ENCODE assay signal across 1 mouse cellular context in the genomic region with DNA sequence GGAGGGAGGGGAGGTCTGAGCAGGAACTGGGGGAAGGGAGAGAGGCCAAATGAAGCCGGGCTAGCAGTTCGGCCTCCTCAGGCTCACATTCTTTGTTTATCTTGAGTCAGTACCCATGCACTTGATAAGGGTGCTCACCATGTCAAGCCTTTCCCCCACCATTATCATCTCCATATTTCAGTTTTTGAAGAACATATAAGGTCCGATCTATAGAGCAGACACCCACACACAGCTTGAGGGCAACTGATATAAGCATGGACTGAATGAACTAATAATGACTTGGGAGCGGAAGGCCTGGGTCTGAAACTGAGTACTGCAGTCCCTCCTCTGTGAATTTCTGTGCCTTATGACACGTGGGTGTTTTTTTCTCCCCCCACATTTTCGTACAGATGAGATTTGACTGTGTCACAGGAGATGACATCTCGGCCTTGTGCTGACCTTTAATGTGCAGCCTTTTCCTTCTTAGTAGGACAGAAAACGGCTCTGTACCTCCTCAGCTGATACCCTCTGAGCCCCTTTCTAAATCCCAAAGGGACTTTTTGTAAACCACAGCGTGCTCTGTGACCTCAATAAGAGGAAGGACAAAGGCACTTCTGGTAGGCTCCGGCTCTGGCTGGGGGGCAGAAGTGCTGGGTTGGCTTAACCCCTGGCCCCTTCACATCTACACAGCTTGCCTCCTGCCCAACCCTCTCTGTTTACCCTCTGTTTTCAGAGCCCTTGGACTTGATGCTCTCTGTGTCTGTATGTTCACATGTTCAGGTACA.
TF ChIP-seq lines count a peak whose summit lies in the region.

No protein-coding gene starts in this region.

TF ChIP-seq in CH12.LX, 34 proteins besides CTCF, POLR2A, EP300 and RAD21 (continued from another document):
- TF ChIP-seq RCOR1 (conservative IDR thresholded peaks at IDR 0.05; ENCODE audit: low read depth, low read length) (0 out of 2 replicates have a peak, but pooled peaks have one; percentile 30), KAT2A (IDR thresholded peaks at IDR 0.05; ENCODE audit: insufficient replicate concordance, low read length) (no peak), ELF1 (IDR thresholded peaks at IDR 0.05; ENCODE audit: low read depth, low read length) (0 out of 2 replicates have a peak, but pooled peaks have one; percentile 5), NELFE (IDR thresholded peaks at IDR 0.05; ENCODE audit: low read depth, low read length) (no peak), CHD2 (IDR thresholded peaks at IDR 0.05; ENCODE audit: low read length) (peak; percentile 39; the same call in 1 of the 2 replicates)
